In genomic region chr6:108664533-108665150, GRCm38 (mm10) we compare ENCODE assay signal across 19 mouse cellular contexts. TPM values are rescaled to one million over a fixed set of nuclear protein-coding genes. Genes with fewer than 3 reads are reported as not detected.
DNase-seq lines count a peak whose midpoint lies in the region; ATAC-seq and TF ChIP-seq lines count a peak whose summit lies in the region.
"Had no signal": no experiment of that assay in that cellular context is flagged by ENCODE, and none has a peak within 500 bp of the region (broad histone marks: within the 10 kb centered on the region; RNA-seq: fewer than 3 reads in every experiment).

No protein-coding gene starts in this region.

- WGBS in cerebellum, adult 2 months = 79% methylated on average over 24 of the region's 24 CpGs
- 68% methylated on average over 24 of the region's 24 CpGs for WGBS in kidney, adult 2 months

- no peaks in the 10 kb centered on the region for H3K27me3 ChIP-seq in cerebellum, adult 2 months (ENCODE audit: control insufficient read depth, insufficient read depth, low read length)
- no peaks in the 10 kb centered on the region for H3K27me3 ChIP-seq in kidney, adult 2 months (replicated peaks; ENCODE audit: control insufficient read depth, insufficient read depth, low read length)
- no peaks in the 10 kb centered on the region for H3K27me3 ChIP-seq in megakaryocyte, embryonic 14.5 days (replicated peaks)

- peaks cover 20% of the 10 kb centered on the region for H3K36me3 ChIP-seq in kidney, adult 2 months (ENCODE audit: control insufficient read depth, insufficient read depth, low read length)
- H3K36me3 ChIP-seq in megakaryocyte, embryonic 14.5 days (replicated peaks; ENCODE audit: low read length) = peaks cover 44% of the 10 kb centered on the region
- H3K36me3 ChIP-seq: embryonic facial prominence, embryonic 13.5 days; neural tube, embryonic 13.5 days had no signal

- no peak overlapping the region for H3K27ac ChIP-seq in cerebellum, adult 2 months (ENCODE audit: insufficient read depth, low read length)
- no peak overlapping the region for H3K27ac ChIP-seq in kidney, adult 2 months (ENCODE audit: insufficient read depth, low read depth, low read length)
- H3K27ac ChIP-seq: embryonic facial prominence, embryonic 13.5 days; kidney, postnatal 0 days; liver, embryonic 15.5 days; neural tube, embryonic 13.5 days had no signal

- no peak for TF ChIP-seq CTCF in cerebellum, adult 2 months (IDR thresholded peaks at IDR 0.05; ENCODE audit: borderline replicate concordance, insufficient read depth, low read depth, low read length)
- no peak for TF ChIP-seq CTCF in kidney, adult 2 months (conservative IDR thresholded peaks at IDR 0.05; ENCODE audit: insufficient read depth, insufficient read length, low read depth, low read length)

- H3K9me3 ChIP-seq in megakaryocyte, embryonic 14.5 days = no peaks in the 10 kb centered on the region
- H3K9me3 ChIP-seq: embryonic facial prominence, embryonic 13.5 days; liver, embryonic 15.5 days; neural tube, embryonic 13.5 days had no signal

- H3K4me1 ChIP-seq in cerebellum, adult 2 months (ENCODE audit: control insufficient read depth, insufficient read depth, low read length) = peaks cover 12% of the 10 kb centered on the region
- peaks cover 26% of the 10 kb centered on the region for H3K4me1 ChIP-seq in kidney, adult 2 months (ENCODE audit: control insufficient read depth, insufficient read depth, low read length)
- H3K4me1 ChIP-seq in megakaryocyte, embryonic 14.5 days = peaks cover 84% of the 10 kb centered on the region

- DNase-seq in cerebellum, adult 2 months = peak; percentile 17 to 27
- no peak for DNase-seq in cerebellum, postnatal 25 days
- peak; percentile 68 for DNase-seq in kidney, adult 2 months
- DNase-seq in kidney, postnatal 4 days = no peak
- DNase-seq in thymus, postnatal 10 days (ENCODE audit: low spot score in 2 of 2) = no peak
- DNase-seq in B cell, adult 2 months = no peak
- DNase-seq: cerebellum, postnatal 14 days; gastrocnemius, postnatal 14 days; lung, postnatal 4 days; thymus, adult 18-20 months had no signal

- H3K4me3 ChIP-seq in cerebellum, adult 2 months (replicated peaks; ENCODE audit: insufficient read depth, low read depth, low read length) = peak overlapping the region; percentile 12
- no peak overlapping the region for H3K4me3 ChIP-seq in kidney, adult 2 months (ENCODE audit: insufficient read depth, low read depth, low read length)
- peak overlapping the region; percentile 79 for H3K4me3 ChIP-seq in megakaryocyte, embryonic 14.5 days (replicated peaks)
- H3K4me3 ChIP-seq: embryonic facial prominence, embryonic 13.5 days; liver, embryonic 15.5 days; neural tube, embryonic 13.5 days had no signal

- TF ChIP-seq POLR2A in cerebellum, adult 2 months (IDR thresholded peaks at IDR 0.05; ENCODE audit: borderline replicate concordance, insufficient read depth, low read length) = no peak
- no peak for TF ChIP-seq POLR2A in kidney, adult 2 months (IDR thresholded peaks at IDR 0.05; ENCODE audit: low read depth, low read length)

- ATAC-seq in megakaryocyte, adult 5-6 weeks (ENCODE audit: poor library complexity, severe bottlenecking) = no peak
- ATAC-seq: activated CD4-positive, CD25-positive, alpha-beta regulatory T cell, adult 4 months; forebrain, embryonic 14.5 days; midbrain, embryonic 16.5 days had no signal

RNA-seq across cellular contexts. Expression of gene Bhlhe40, which starts 4.2 kb away (rescaled TPM):
- polyA plus RNA-seq in cerebellum, adult 2 months (2012; rRNA removed) = 44.3 and 49.0 TPM in 2 replicates
- 38.0 and 39.5 TPM in 2 replicates for polyA plus RNA-seq in kidney, adult 2 months (2012; rRNA removed)
- 12.0 and 24.0 TPM in 2 replicates for polyA plus RNA-seq in megakaryocyte, embryonic 14.5 days (2012; ENCODE audit: insufficient read depth, low replicate concordance)
- total RNA-seq in megakaryocyte, adult 5-6 weeks (2015) = 5.7 and 11.9 TPM in 2 replicates
- 11.6 and 14.3 TPM in 2 replicates for total RNA-seq in megakaryocyte, adult 5-6 weeks (2017)

Comparison
In these comparisons a context has a peak if more than half of its experiments do, and no peak if none do; other contexts are left out.
1. DNase-seq: peak in cerebellum, adult 2 months (2 of 2) and kidney, adult 2 months (single experiment); none in cerebellum, postnatal 25 days (0 of 2), kidney, postnatal 4 days (0 of 2), thymus, postnatal 10 days (0 of 2) and B cell, adult 2 months (0 of 2).